Mouse (Mus musculus): ENCODE results near the gene S100a16.

The S100a16 gene

GRCm38 (mm10) chr3:90586016-90586643 is 49.1 kb downstream of the S100a16 start:
- DNase-seq (ENCODE audit: low spot score), result peak; percentile 43

- DNase-seq (ENCODE audit: low spot score), result peak; percentile 87
These were observed 49.9 kb downstream of the S100a16 start for GRCm38 (mm10) chr3:90586906-90587305.

- DNase-seq (ENCODE audit: low spot score), result peak; percentile 80
These were observed 50.5 kb downstream of the S100a16 start for GRCm38 (mm10) chr3:90587361-90588101.

GRCm38 (mm10) chr3:90589390-90589789 is 52.3 kb downstream of the S100a16 start:
- no peak for DNase-seq (ENCODE audit: low spot score)

- DNase-seq (ENCODE audit: low spot score), result no peak
These were observed 52.9 kb downstream of the S100a16 start, which contains the start of gene S100a2 for GRCm38 (mm10) chr3:90589947-90590346. Gene S100a2, plus strand, starts transcription at chr3:90590247.

Data from MN1 (cell line).